Mouse (Mus musculus) stomach, embryonic 16.5 days (tissue): ENCODE results near the gene Abcc8. TPM values are rescaled to one million over a fixed set of nuclear protein-coding genes. Genes with fewer than 3 reads are reported as not detected.

Experiments used
- ATAC-seq: fragments of 200-750 bp; cut with Nextera tagmentation; 2 replicates; pipeline ENCODE4 v1.8.0; 2017; ENCODE audit warnings: moderate number of reproducible peaks, moderate TSS enrichment; ENCODE audit not compliant: insufficient read depth, low FRiP score
- H3K27ac ChIP-seq: fragments of 300-500 bp; sonication (generic); 2 replicates; pipeline ENCODE4 v1.5.1; 2014; ENCODE audit warnings: low read length
- H3K27me3 ChIP-seq: fragments of 300-500 bp; sonication (generic); 2 replicates; pipeline ENCODE4 v1.6.1; 2014; ENCODE audit warnings: low read length, control low read depth, mixed read lengths; ENCODE audit not compliant: control insufficient read depth, insufficient read depth
- H3K36me3 ChIP-seq: fragments of 300-500 bp; sonication (generic); 2 replicates; pipeline ENCODE4 v1.6.1; 2014; ENCODE audit warnings: low read length; ENCODE audit not compliant: control insufficient read depth, insufficient read depth
- H3K4me1 ChIP-seq: fragments of 300-500 bp; sonication (generic); 2 replicates; pipeline ENCODE4 v1.6.1; 2014; ENCODE audit warnings: low read length, control low read depth, mixed read lengths; ENCODE audit not compliant: control insufficient read depth, insufficient read depth
- H3K4me2 ChIP-seq: fragments of 300-500 bp; sonication (generic); 2 replicates; pipeline ENCODE4 v1.6.1; 2014; ENCODE audit warnings: low read depth, low read length, mixed read lengths
- H3K4me3 ChIP-seq: fragments of 300-500 bp; sonication (generic); replicated peaks from 2 replicates; pipeline ENCODE4 v1.5.1; 2014; ENCODE audit warnings: mild to moderate bottlenecking, low read length
- H3K9ac ChIP-seq: fragments of 300-500 bp; sonication (generic); 2 replicates; pipeline ENCODE4 v1.6.1; 2014; ENCODE audit warnings: low read length
- H3K9me3 ChIP-seq: fragments of 300-500 bp; sonication (generic); replicated peaks from 2 replicates; pipeline ENCODE4 v1.6.1; 2016; ENCODE audit warnings: low read length, control low read depth; ENCODE audit not compliant: control insufficient read depth
- WGBS: fragments of 180-500 bp; shearing (Covaris S2); extraction: QIAGEN DNeasy Blood & Tissue Kit; methylation state at CpG from one replicate; pipeline ENCODE4 v1.1.7; 2014; 5-methylcytosine and 5-hydroxymethylcytosine counted together
- polyA plus RNA-seq: library from polyadenylated mRNA; unstranded; fragments of >200 nt; fragmentation: Nextera tagmentation; extraction: Ambion mirVana; gene quantifications from 2 replicates; pipeline ENCODE4 v1.2.1, GENCODE M21; 2015

Abcc8 gene
- polyA plus RNA-seq, 1 experiment from 2014 or later, result 10.6 TPM

GRCm38 (mm10) chr7:46162731-46163130, 17.1 kb downstream of the Abcc8 start:
- Histone ChIP-seq H3K4me3 (no peak overlapping the region), H3K36me3 (no peaks in the 10 kb centered on the region), H3K4me1 (no peaks in the 10 kb centered on the region), H3K9me3 (no peaks in the 10 kb centered on the region), H3K27me3 (no peaks in the 10 kb centered on the region), H3K4me2 (no peak overlapping the region), H3K9ac (no peak overlapping the region), H3K27ac (no peak overlapping the region)
- 75% methylated on average over 5 of the region's 5 CpGs for WGBS
- no peak for ATAC-seq

GRCm38 (mm10) chr7:46162132-46162727, 17.6 kb downstream of the Abcc8 start:
- Histone ChIP-seq H3K36me3 (no peaks in the 10 kb centered on the region), H3K4me3 (no peak overlapping the region), H3K27me3 (no peaks in the 10 kb centered on the region), H3K4me2 (no peak overlapping the region), H3K9me3 (no peaks in the 10 kb centered on the region), H3K4me1 (no peaks in the 10 kb centered on the region), H3K9ac (no peak overlapping the region), H3K27ac (no peak overlapping the region)
- no peak for ATAC-seq
- 75% methylated on average over 11 of the region's 11 CpGs for WGBS

GRCm38 (mm10) chr7:46161615-46162014, 18.2 kb downstream of the Abcc8 start:
- H3K27ac ChIP-seq, result no peak overlapping the region
- WGBS, result 42% methylated on average over 3 of the region's 3 CpGs
- ATAC-seq, result no peak
- H3K27me3 ChIP-seq, result no peaks in the 10 kb centered on the region
- no peak overlapping the region for H3K9ac ChIP-seq
- H3K9me3 ChIP-seq, result no peaks in the 10 kb centered on the region
- no peak overlapping the region for H3K4me3 ChIP-seq
- H3K36me3 ChIP-seq, result no peaks in the 10 kb centered on the region
- H3K4me1 ChIP-seq, result no peaks in the 10 kb centered on the region
- H3K4me2 ChIP-seq, result no peak overlapping the region

GRCm38 (mm10) chr7:46157746-46158145, 22.1 kb downstream of the Abcc8 start:
- H3K4me2 ChIP-seq, result no peak overlapping the region
- no peaks in the 10 kb centered on the region for H3K4me1 ChIP-seq
- H3K27me3 ChIP-seq, result no peaks in the 10 kb centered on the region
- no peak overlapping the region for H3K4me3 ChIP-seq
- ATAC-seq, result no peak
- H3K9ac ChIP-seq, result no peak overlapping the region
- 70% methylated on average over 7 of the region's 7 CpGs for WGBS
- H3K27ac ChIP-seq, result no peak overlapping the region
- H3K36me3 ChIP-seq, result no peaks in the 10 kb centered on the region
- H3K9me3 ChIP-seq, result no peaks in the 10 kb centered on the region

GRCm38 (mm10) chr7:46154498-46155488, 25.0 kb downstream of the Abcc8 start:
- no peak for ATAC-seq
- Histone ChIP-seq H3K36me3 (no peaks in the 10 kb centered on the region), H3K4me2 (no peak overlapping the region), H3K27ac (no peak overlapping the region), H3K4me1 (no peaks in the 10 kb centered on the region), H3K9me3 (no peaks in the 10 kb centered on the region), H3K4me3 (no peak overlapping the region), H3K9ac (no peak overlapping the region), H3K27me3 (no peaks in the 10 kb centered on the region)
- WGBS, result 72% methylated on average over 18 of the region's 18 CpGs

GRCm38 (mm10) chr7:46152819-46153351, 26.9 kb downstream of the Abcc8 start:
- Histone ChIP-seq H3K9ac (no peak overlapping the region), H3K36me3 (no peaks in the 10 kb centered on the region), H3K27me3 (no peaks in the 10 kb centered on the region), H3K4me3 (no peak overlapping the region), H3K27ac (no peak overlapping the region), H3K9me3 (no peaks in the 10 kb centered on the region), H3K4me1 (no peaks in the 10 kb centered on the region), H3K4me2 (no peak overlapping the region)
- WGBS, result 77% methylated on average over 9 of the region's 9 CpGs
- ATAC-seq, result no peak

GRCm38 (mm10) chr7:46147417-46147816, 32.4 kb downstream of the Abcc8 start:
- H3K4me3 ChIP-seq, result no peak overlapping the region
- no peaks in the 10 kb centered on the region for H3K27me3 ChIP-seq
- no peak overlapping the region for H3K27ac ChIP-seq
- H3K36me3 ChIP-seq, result no peaks in the 10 kb centered on the region
- H3K9ac ChIP-seq, result no peak overlapping the region
- H3K4me2 ChIP-seq, result no peak overlapping the region
- 70% methylated on average over 7 of the region's 7 CpGs for WGBS
- H3K4me1 ChIP-seq, result no peaks in the 10 kb centered on the region
- H3K9me3 ChIP-seq, result no peaks in the 10 kb centered on the region
- ATAC-seq, result peak; percentile 68; the same call in 1 of the 2 replicates

- Histone ChIP-seq H3K9ac (no peak overlapping the region), H3K4me2 (no peak overlapping the region), H3K4me1 (no peaks in the 10 kb centered on the region), H3K27me3 (no peaks in the 10 kb centered on the region), H3K9me3 (no peaks in the 10 kb centered on the region), H3K4me3 (no peak overlapping the region), H3K27ac (no peak overlapping the region), H3K36me3 (no peaks in the 10 kb centered on the region)
- WGBS, result 84% methylated on average over 7 of the region's 7 CpGs
- ATAC-seq, result no peak
These were observed 33.0 kb downstream of the Abcc8 start for GRCm38 (mm10) chr7:46146675-46147308.

- Histone ChIP-seq H3K27me3 (no peaks in the 10 kb centered on the region), H3K27ac (no peak overlapping the region), H3K4me3 (no peak overlapping the region), H3K4me1 (no peaks in the 10 kb centered on the region), H3K9ac (no peak overlapping the region), H3K36me3 (no peaks in the 10 kb centered on the region), H3K9me3 (no peaks in the 10 kb centered on the region), H3K4me2 (no peak overlapping the region)
- 72% methylated on average over 8 of the region's 8 CpGs for WGBS
- no peak for ATAC-seq
These were observed 35.8 kb downstream of the Abcc8 start for GRCm38 (mm10) chr7:46144061-46144460.
